Mouse (Mus musculus) mature B cell (primary cell): ENCODE measurements around the gene Polr3h.

ENCODE experiments used
- in situ Hi-C: fragments of 300-500 bp; cut with MboI; formaldehyde crosslinking; loops from 2 replicates; pipeline ENCODE4 v1.14.3; 2019

The Polr3h gene

GRCm38 (mm10) chr15:81869985-81870384, 56.1 kb downstream of the Polr3h start:
- in situ Hi-C loops: no loop called here

DNA sequence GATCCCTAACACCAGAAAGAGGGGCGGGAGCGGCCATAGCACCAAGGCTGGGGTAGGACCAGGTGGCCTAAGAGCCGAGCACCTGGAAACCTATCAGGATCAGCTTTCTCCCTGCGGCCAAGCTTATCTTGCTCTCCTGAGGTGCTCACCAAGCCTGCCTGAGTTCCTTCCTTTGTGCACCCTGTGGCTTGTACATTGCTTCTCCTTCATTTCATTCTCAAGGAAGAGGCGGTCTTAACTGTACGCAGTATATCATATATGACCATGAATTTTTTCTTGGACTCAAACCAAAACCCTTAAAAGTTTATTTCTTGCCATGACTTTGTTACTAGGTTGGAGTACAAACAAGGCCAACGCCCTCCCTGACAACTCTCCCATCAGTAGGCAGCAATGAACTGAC, 61.8 kb downstream of the Polr3h start:
- in situ Hi-C loops: no loop called here

DNA sequence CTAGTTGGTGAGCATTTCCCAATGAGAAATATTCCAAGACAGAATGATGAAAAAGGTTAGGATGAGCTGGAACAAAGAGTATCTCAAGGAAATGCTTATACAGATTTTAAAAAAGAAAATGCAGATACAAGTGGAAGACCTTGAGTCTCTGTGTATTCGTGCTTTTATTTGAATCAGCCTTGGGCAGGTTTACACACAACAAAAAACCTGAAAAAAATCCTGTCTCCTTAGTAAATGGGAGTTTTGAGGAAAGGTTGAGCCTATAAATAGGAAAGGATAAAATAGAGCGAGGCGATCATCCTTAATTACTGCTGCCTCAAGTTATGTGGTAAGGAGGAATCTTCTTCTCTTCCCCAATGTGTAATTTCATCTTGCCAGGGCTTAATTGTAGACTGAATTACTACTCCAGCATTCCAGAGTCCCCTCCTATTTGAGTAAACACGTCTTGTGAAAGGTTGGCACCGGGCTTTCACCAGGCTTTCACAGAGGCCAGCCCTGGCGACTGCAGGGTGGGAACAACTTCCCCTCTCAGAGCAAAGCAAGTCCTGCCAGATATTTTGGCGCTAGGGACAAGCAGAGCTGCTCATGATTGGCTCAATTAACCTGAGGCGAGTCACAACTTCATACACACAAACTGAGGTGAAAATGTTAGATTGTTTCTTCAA, 65.4 kb downstream of the Polr3h start:
- in situ Hi-C loops: no loop called here

GRCm38 (mm10) chr15:81859330-81860255, 66.4 kb downstream of the Polr3h start:
- in situ Hi-C loops: no loop called here

- in situ Hi-C loops: no loop called here
Measured at GRCm38 (mm10) chr15:81858517-81859329, 67.3 kb downstream of the Polr3h start, which contains the start of gene Tob2. Gene Tob2 (minus strand): TSS chr15:81858796.

- in situ Hi-C loops: no loop called here
Measured at GRCm38 (mm10) chr15:81858138-81858516, 67.9 kb downstream of the Polr3h start.

GRCm38 (mm10) chr15:81857724-81858116, 68.3 kb downstream of the Polr3h start:
- in situ Hi-C loops: no loop called here

- in situ Hi-C loops: no loop called here
Measured at GRCm38 (mm10) chr15:81856938-81857723, 68.9 kb downstream of the Polr3h start.

DNA sequence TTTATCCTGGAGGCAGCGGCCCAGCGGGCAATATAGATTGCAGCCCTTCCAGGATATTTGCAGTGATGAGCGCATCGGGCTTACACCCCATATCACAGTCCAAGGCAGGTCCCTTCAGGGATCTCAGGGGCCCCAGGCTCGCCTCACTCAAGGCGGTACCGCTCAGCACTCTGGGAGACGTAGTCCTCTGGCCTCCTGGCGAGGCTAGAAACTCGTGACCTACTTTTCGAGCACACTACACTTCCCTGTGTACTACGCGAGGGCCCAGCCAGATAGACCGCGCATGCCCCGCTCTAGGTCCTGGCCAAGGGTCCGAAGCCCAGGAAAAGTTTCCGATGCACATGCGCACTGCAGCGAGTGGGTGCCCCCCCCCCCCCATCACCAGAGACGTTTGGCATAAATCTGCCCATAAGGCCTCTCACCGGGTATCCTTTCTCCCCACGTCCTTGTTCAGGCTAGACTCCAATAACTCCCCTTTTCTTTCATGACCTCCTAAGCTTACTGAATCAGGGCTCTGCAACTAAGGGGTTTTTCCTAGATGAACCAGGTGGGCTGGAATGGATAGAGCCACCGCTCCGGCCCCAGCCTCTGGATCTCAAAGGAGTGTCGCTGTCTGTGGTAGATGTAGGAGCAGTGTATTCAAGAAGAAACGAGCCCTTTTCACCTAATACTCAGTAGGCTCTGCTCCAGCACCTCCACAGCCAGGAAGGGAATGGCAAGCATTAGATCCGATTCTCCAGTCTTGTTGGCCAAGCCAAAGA, 69.8 kb downstream of the Polr3h start:
- in situ Hi-C loops: no loop called here

DNA sequence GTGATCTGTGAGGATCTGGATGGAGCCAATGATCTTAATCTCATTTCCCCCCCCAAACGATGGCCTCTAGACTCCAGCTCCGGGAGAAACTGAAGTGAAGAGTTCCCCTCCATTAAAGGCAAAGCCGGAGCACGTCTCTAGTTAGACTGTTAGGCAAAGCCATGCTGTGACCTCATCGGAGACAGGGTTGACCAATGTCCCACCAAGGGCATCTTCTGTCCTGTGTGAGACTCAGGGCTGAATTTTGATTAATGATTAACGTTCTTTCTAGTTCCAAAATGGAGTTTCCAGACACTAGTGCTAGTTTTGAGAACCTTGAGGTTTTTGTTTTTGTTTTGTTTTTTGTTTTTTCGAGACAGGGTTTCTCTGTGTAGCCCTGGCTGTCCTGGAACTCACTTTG, 73.0 kb downstream of the Polr3h start:
- in situ Hi-C loops: no loop called here

DNA sequence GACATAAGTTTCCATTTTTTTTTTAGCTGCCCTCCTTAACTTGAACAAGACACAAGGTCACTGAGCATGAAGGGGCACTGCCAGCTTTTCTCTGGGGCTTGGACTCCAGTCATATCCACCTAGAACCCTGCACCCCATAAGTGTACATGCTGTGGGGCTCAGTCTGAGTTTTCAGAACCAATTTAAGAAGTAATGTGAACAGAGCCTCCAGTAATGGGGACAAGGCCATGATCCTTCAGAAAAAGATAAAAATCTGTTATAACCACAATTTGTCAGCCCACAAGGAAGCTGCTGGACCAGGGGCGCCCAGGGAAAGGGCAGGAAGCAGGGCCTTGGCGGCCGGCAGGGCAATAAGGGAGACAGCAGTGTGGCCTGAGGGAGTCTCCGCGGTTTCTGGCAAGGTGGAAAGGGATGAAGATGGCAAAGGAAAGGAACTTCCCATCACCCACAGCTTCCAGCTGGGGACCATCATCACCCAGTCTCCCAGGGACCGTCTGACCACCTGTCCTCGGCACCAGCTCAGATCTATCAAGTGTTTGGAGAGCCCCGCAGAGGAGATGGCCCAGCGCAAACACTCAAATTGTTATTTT, 73.5 kb downstream of the Polr3h start:
- in situ Hi-C loops: no loop called here

- in situ Hi-C loops: no loop called here
Measured at GRCm38 (mm10) chr15:81851375-81851774, 74.7 kb downstream of the Polr3h start.

DNA sequence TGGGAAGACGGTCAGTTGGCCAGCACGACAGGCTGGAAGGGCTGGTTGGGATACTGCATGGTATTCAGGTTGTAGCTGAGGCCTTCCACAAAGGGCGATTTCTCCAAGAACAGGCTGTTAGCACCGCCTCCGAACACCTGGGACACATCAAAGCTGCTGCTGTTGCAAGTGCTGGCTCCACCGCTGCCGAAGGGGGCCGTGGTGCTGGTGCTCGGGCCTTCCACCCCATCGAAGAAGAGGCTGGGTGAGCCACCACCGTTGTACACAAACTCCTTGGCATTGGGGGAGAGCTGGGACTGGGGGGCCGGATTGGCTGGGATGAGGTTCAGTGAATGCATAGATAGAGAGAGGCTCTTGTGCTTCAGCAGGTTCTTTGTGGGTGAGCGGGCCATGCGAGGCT, 75.3 kb downstream of the Polr3h start:
- in situ Hi-C loops: no loop called here

- in situ Hi-C loops: no loop called here
Measured at GRCm38 (mm10) chr15:81849104-81849503, 76.9 kb downstream of the Polr3h start.

- in situ Hi-C loops: no loop called here
Measured at GRCm38 (mm10) chr15:81848301-81848700, 77.7 kb downstream of the Polr3h start.

DNA sequence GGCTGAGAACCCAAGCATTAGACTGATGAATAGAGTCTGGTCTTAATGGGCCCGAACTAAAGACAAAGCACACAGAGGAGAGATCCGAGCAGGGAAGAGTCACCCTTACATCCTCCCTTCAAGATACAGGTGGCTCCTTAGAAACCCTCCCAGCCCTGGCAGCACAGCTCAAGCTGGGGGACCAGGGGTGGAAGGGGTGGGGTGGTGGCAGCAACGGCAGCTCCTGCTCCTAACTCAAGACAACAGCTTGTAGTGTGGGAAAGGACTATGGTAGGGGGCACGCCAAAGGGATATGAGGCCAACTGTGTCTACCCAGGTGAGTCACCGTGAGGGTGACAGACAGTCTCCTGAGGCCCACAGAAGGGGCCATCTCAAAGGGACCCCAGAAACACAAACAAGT, 78.2 kb downstream of the Polr3h start:
- in situ Hi-C loops: no loop called here

DNA sequence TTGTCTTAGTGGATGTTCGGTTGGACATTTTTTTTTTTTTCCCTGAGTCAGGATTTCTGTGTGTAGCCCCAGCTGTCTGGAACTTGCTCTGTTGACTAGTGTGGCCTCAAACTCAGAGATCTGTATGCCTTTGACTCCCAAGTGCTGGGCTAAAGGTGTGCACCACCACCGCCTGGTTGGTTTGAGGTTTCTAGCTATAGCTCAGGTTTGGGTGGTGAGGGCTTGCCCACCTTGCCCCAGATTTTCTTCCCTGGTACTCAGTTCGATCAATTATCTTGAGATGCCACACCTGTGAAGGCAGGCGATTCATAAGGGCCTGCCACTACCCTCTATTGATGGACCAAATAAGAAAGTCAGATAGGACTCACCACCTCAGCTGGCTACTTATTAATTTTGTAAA, 78.9 kb downstream of the Polr3h start:
- in situ Hi-C loops: no loop called here

DNA sequence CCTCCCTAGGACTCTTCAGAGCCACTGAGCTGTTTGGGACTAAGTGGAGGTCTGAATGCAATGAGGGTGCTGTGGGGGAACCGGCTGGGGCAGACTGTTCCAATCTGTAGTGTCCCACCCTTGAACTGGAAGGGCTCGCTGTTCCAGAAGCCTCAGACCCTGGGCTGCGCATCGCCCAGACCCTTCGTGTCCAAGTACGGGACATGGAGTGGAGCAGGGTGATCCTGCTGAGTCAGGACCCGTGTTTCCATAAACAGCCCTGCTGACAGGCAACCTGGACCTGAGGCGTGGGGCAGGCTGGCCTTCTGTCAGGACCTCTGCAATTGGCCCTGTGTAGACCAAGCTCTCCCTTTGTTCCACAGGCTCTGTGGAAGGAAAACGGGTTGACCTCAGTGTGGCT, 79.3 kb downstream of the Polr3h start:
- in situ Hi-C loops: no loop called here

GRCm38 (mm10) chr15:81845724-81846123, 80.3 kb downstream of the Polr3h start:
- in situ Hi-C loops: no loop called here

DNA sequence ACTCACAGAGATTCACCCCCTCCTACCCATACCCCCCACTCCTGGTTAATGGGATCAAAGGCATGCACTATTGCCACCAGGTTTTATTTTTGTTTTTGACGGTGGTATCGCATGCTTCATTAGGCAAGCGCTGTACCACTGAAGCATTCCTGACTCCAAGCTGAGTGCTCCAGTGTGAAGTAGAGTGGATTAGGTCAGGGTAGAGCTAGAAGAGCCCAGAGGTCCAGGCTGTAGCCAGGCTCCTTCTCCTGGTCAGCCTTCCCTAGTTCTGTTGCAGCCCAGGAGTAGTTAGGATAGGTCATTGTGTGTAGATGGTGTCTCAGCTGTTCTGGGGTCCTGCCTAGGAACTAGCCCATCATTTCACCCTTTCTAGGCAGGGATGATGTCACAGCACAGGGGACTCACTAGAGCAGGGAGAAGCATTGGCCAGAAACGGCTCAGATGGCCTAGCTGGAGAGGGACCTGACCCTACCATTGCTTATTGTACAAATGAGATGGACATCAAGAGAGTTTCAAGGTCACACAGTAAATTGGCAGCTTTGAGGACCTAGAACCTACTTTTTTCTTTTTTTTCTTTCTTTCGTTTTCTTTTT, 80.9 kb downstream of the Polr3h start:
- in situ Hi-C loops: no loop called here
